Mouse (Mus musculus): ENCODE measurements at regions not wholly inside any gene's neighbourhood (a gene's known extent, or its start where the extent isn't known, plus 50 kb on each side); places are given as distances from the start of the nearest gene placed in this dataset.

- no peak overlapping the region for H3K27ac ChIP-seq (ENCODE audit: insufficient read depth, low read depth, low read length)
- peaks cover 24% of the 10 kb centered on the region for H3K4me1 ChIP-seq (ENCODE audit: control insufficient read depth, insufficient read depth, low read length)
- H3K4me3 ChIP-seq (ENCODE audit: insufficient read depth, low read depth, low read length): no peak overlapping the region
- TF ChIP-seq POLR2A (IDR thresholded peaks at IDR 0.05; ENCODE audit: insufficient read depth, low read depth, low read length) (no peak), CTCF (IDR thresholded peaks at IDR 0.05; ENCODE audit: insufficient read depth, low read depth, low read length) (no peak)
- WGBS: 88% methylated on average over 10 of the region's 10 CpGs
Observed at GRCm38 (mm10) chr8:126656554-126657260, 62.9 kb upstream of the Irf2bp2 start.

- 62% methylated on average over 2 of the region's 2 CpGs for WGBS
- TF ChIP-seq POLR2A (IDR thresholded peaks at IDR 0.05; ENCODE audit: insufficient read depth, low read depth, low read length) (no peak), CTCF (IDR thresholded peaks at IDR 0.05; ENCODE audit: insufficient read depth, low read depth, low read length) (no peak)
- no peak overlapping the region for H3K27ac ChIP-seq (ENCODE audit: insufficient read depth, low read depth, low read length)
- no peak overlapping the region for H3K4me3 ChIP-seq (ENCODE audit: insufficient read depth, low read depth, low read length)
- H3K4me1 ChIP-seq (ENCODE audit: control insufficient read depth, insufficient read depth, low read length): peaks cover 14% of the 10 kb centered on the region
Observed at GRCm38 (mm10) chr8:126655565-126655964, 61.8 kb upstream of the Irf2bp2 start.

- TF ChIP-seq CTCF (IDR thresholded peaks at IDR 0.05; ENCODE audit: insufficient read depth, low read depth, low read length): no peak
- TF ChIP-seq POLR2A (IDR thresholded peaks at IDR 0.05; ENCODE audit: insufficient read depth, low read depth, low read length): no peak
- Histone ChIP-seq H3K4me1 (ENCODE audit: control insufficient read depth, insufficient read depth, low read length) (peaks cover 5% of the 10 kb centered on the region), H3K27ac (ENCODE audit: insufficient read depth, low read depth, low read length) (no peak overlapping the region), H3K4me3 (ENCODE audit: insufficient read depth, low read depth, low read length) (no peak overlapping the region)
- WGBS: 79% methylated on average over 7 of the region's 7 CpGs
Observed at GRCm38 (mm10) chr8:126654353-126654752, 60.6 kb upstream of the Irf2bp2 start.

GRCm38 (mm10) chr8:126652151-126652550, 58.4 kb upstream of the Irf2bp2 start:
- Histone ChIP-seq H3K4me1 (ENCODE audit: control insufficient read depth, insufficient read depth, low read length) (no peaks in the 10 kb centered on the region), H3K27ac (ENCODE audit: insufficient read depth, low read depth, low read length) (no peak overlapping the region), H3K4me3 (ENCODE audit: insufficient read depth, low read depth, low read length) (no peak overlapping the region)
- TF ChIP-seq POLR2A (IDR thresholded peaks at IDR 0.05; ENCODE audit: insufficient read depth, low read depth, low read length): no peak
- no peak for TF ChIP-seq CTCF (IDR thresholded peaks at IDR 0.05; ENCODE audit: insufficient read depth, low read depth, low read length)
- 85% methylated on average over 5 of the region's 5 CpGs for WGBS

- Histone ChIP-seq H3K4me3 (ENCODE audit: insufficient read depth, low read depth, low read length) (no peak overlapping the region), H3K4me1 (ENCODE audit: control insufficient read depth, insufficient read depth, low read length) (no peaks in the 10 kb centered on the region), H3K27ac (ENCODE audit: insufficient read depth, low read depth, low read length) (no peak overlapping the region)
- WGBS: 74% methylated on average over 8 of the region's 8 CpGs
- no peak for TF ChIP-seq CTCF (IDR thresholded peaks at IDR 0.05; ENCODE audit: insufficient read depth, low read depth, low read length)
- no peak for TF ChIP-seq POLR2A (IDR thresholded peaks at IDR 0.05; ENCODE audit: insufficient read depth, low read depth, low read length)
Observed at GRCm38 (mm10) chr8:126650945-126651344, 57.2 kb upstream of the Irf2bp2 start.

- no peak for TF ChIP-seq POLR2A (IDR thresholded peaks at IDR 0.05; ENCODE audit: insufficient read depth, low read depth, low read length)
- Histone ChIP-seq H3K27ac (ENCODE audit: insufficient read depth, low read depth, low read length) (no peak overlapping the region), H3K4me1 (ENCODE audit: control insufficient read depth, insufficient read depth, low read length) (no peaks in the 10 kb centered on the region), H3K4me3 (ENCODE audit: insufficient read depth, low read depth, low read length) (no peak overlapping the region)
- 94% methylated on average over 1 of the region's 1 CpGs for WGBS
Observed at GRCm38 (mm10) chr8:126649305-126649704, 55.5 kb upstream of the Irf2bp2 start.

GRCm38 (mm10) chr8:126647350-126647749, 53.6 kb upstream of the Irf2bp2 start:
- Histone ChIP-seq H3K4me1 (ENCODE audit: control insufficient read depth, insufficient read depth, low read length) (no peaks in the 10 kb centered on the region), H3K4me3 (ENCODE audit: insufficient read depth, low read depth, low read length) (no peak overlapping the region), H3K27ac (ENCODE audit: insufficient read depth, low read depth, low read length) (no peak overlapping the region)
- TF ChIP-seq CTCF (IDR thresholded peaks at IDR 0.05; ENCODE audit: insufficient read depth, low read depth, low read length): no peak
- no peak for TF ChIP-seq POLR2A (IDR thresholded peaks at IDR 0.05; ENCODE audit: insufficient read depth, low read depth, low read length)
- 85% methylated on average over 1 of the region's 1 CpGs for WGBS

- Histone ChIP-seq H3K4me1 (ENCODE audit: control insufficient read depth, insufficient read depth, low read length) (no peaks in the 10 kb centered on the region), H3K27ac (ENCODE audit: insufficient read depth, low read depth, low read length) (no peak overlapping the region), H3K4me3 (ENCODE audit: insufficient read depth, low read depth, low read length) (no peak overlapping the region)
- TF ChIP-seq CTCF (IDR thresholded peaks at IDR 0.05; ENCODE audit: insufficient read depth, low read depth, low read length) (no peak), POLR2A (IDR thresholded peaks at IDR 0.05; ENCODE audit: insufficient read depth, low read depth, low read length) (no peak)
- WGBS: 84% methylated on average over 8 of the region's 8 CpGs
Observed at GRCm38 (mm10) chr8:126646604-126647311, 53.0 kb upstream of the Irf2bp2 start.

- TF ChIP-seq CTCF (IDR thresholded peaks at IDR 0.05; ENCODE audit: insufficient read depth, low read depth, low read length): no peak
- TF ChIP-seq POLR2A (IDR thresholded peaks at IDR 0.05; ENCODE audit: insufficient read depth, low read depth, low read length): no peak
- 72% methylated on average over 5 of the region's 5 CpGs for WGBS
- Histone ChIP-seq H3K4me3 (ENCODE audit: insufficient read depth, low read depth, low read length) (no peak overlapping the region), H3K4me1 (ENCODE audit: control insufficient read depth, insufficient read depth, low read length) (peaks cover 3% of the 10 kb centered on the region), H3K27ac (ENCODE audit: insufficient read depth, low read depth, low read length) (no peak overlapping the region)
Observed at GRCm38 (mm10) chr8:126644179-126644578, 50.4 kb upstream of the Irf2bp2 start.

Data from olfactory bulb, adult 2 months (tissue).